8 mouse cellular contexts compared by ENCODE assay signal in genomic region chr11:61449499-61450292, GRCm38 (mm10). TPM values are rescaled to one million over a fixed set of nuclear protein-coding genes. Genes with fewer than 3 reads are reported as not detected.
DNase-seq lines count a peak whose midpoint lies in the region; TF ChIP-seq lines count a peak whose summit lies in the region.

No protein-coding gene starts in this region.

- peak overlapping the region; percentile 57 for H3K27ac ChIP-seq in gastrocnemius, adult 2 months
- H3K27ac ChIP-seq in layer of hippocampus, adult 2 months = peak overlapping the region; percentile 97

- H3K4me3 ChIP-seq in gastrocnemius, adult 2 months = no peak overlapping the region
- peak overlapping the region; percentile 69 for H3K4me3 ChIP-seq in layer of hippocampus, adult 2 months

- intact Hi-C loops in gastrocnemius, adult 2 months (cut with DNase I) = no loop called here
- intact Hi-C loops in gastrocnemius, postnatal 36 days (cut with DNase I) = no loop called here

- DNase-seq in gastrocnemius, adult 2 months = peak; percentile 26
- DNase-seq in gastrocnemius, postnatal 36 days = no peak
- peak; percentile 53 for DNase-seq in right cerebral cortex, postnatal 14 days
- no peak for DNase-seq in right cerebral cortex, adult 18-20 months
- peak; percentile 41 to 62 for DNase-seq in layer of hippocampus, adult 2 months (ENCODE audit: low spot score in 2 of 2)
- no peak for DNase-seq in neural tube, embryonic 10.5 days (ENCODE audit: extremely low spot score, low spot score)
- DNase-seq in MN1 (ENCODE audit: low spot score) = no peak
- no peak for DNase-seq in ovary, postnatal 14 days (ENCODE audit: low spot score)

- TF ChIP-seq CTCF in gastrocnemius, adult 2 months (IDR thresholded peaks at IDR 0.05) = no peak; the same call in 1 of the 2 replicates
- peak; percentile 76 for TF ChIP-seq CTCF in layer of hippocampus, adult 2 months (conservative IDR thresholded peaks at IDR 0.05)

RNA-seq across cellular contexts. Expression of gene Rnf112, which starts 4.2 kb away (rescaled TPM):
- under 1 TPM in 1 of 2 experiments, not detected in 1; 0.11 TPM for total RNA-seq in gastrocnemius, adult 2 months (2021)
- under 1 TPM; 0.07 to 0.23 TPM for total RNA-seq in gastrocnemius, postnatal 36 days (2021)
- 100 to 1,000 TPM; 543 to 554 TPM for total RNA-seq in layer of hippocampus, adult 2 months (2021)

RNA-seq across cellular contexts. Expression of gene Mfap4, which starts 35.5 kb away (rescaled TPM):
- 10 to 100 TPM in 1 of 2 experiments, 1 to 10 TPM in 1; 6.9 to 36.6 TPM for total RNA-seq in gastrocnemius, adult 2 months (2021)
- 10 to 100 TPM; 26.7 to 34.9 TPM for total RNA-seq in gastrocnemius, postnatal 36 days (2021)
- total RNA-seq in layer of hippocampus, adult 2 months (2021) = 1 to 10 TPM; 4.8 to 5.0 TPM

RNA-seq across cellular contexts. Expression of gene Mapk7, which starts 44.5 kb away (rescaled TPM):
- total RNA-seq in gastrocnemius, adult 2 months (2021) = 1 to 10 TPM; 2.7 to 2.9 TPM
- 1 to 10 TPM; 2.6 to 3.8 TPM for total RNA-seq in gastrocnemius, postnatal 36 days (2021)
- 10 to 100 TPM; 26.2 to 28.5 TPM for total RNA-seq in layer of hippocampus, adult 2 months (2021)

RNA-seq across cellular contexts. Expression of gene B9d1, which starts 55.2 kb away (rescaled TPM):
- 1 to 10 TPM; 3.4 to 7.0 TPM for total RNA-seq in gastrocnemius, adult 2 months (2021)
- total RNA-seq in gastrocnemius, postnatal 36 days (2021) = 1 to 10 TPM; 3.9 to 5.2 TPM
- total RNA-seq in layer of hippocampus, adult 2 months (2021) = 10 to 100 TPM; 47.4 to 47.9 TPM

Comparison
In these comparisons a context has a peak if more than half of its experiments do, and no peak if none do; other contexts are left out.
1. DNase-seq: peak in gastrocnemius, adult 2 months (single experiment), right cerebral cortex, postnatal 14 days (single experiment) and layer of hippocampus, adult 2 months (2 of 2); none in gastrocnemius, postnatal 36 days (0 of 2), right cerebral cortex, adult 18-20 months (single experiment), neural tube, embryonic 10.5 days (single experiment), MN1 (single experiment) and ovary, postnatal 14 days (single experiment).
2. RNA of gene Rnf112, which starts 4.2 kb away (total RNA-seq): 543 to 554 TPM in layer of hippocampus, adult 2 months; 0.07 to 0.23 TPM in gastrocnemius, postnatal 36 days and 0.11 TPM in gastrocnemius, adult 2 months; every median in the first group is over 100 times any median in the second.
3. RNA of gene Mapk7, which starts 44.5 kb away (total RNA-seq): 26.2 to 28.5 TPM in layer of hippocampus, adult 2 months; 2.6 to 3.8 TPM in gastrocnemius, postnatal 36 days and 2.7 to 2.9 TPM in gastrocnemius, adult 2 months; every median in the first group is over 4 times any median in the second.